Mouse (Mus musculus) thymus, postnatal 14 days (tissue): ENCODE results near the gene Rbms3.

Experiments used
- DNase-seq: peaks from one replicate; pipeline ENCODE4 v3.0.0; 2021

The Rbms3 gene

GRCm38 (mm10) chr9:117371980-117372379 is 257.7 kb downstream of the Rbms3 start:
- DNase-seq, result no peak

- DNase-seq, result no peak
Measured at GRCm38 (mm10) chr9:117370086-117370485, 259.6 kb downstream of the Rbms3 start.

GRCm38 (mm10) chr9:117368016-117368415 is 261.7 kb downstream of the Rbms3 start:
- DNase-seq, result no peak

GRCm38 (mm10) chr9:117364610-117365009 is 265.1 kb downstream of the Rbms3 start:
- DNase-seq, result no peak

- DNase-seq, result no peak
Measured at GRCm38 (mm10) chr9:117361431-117361830, 268.3 kb downstream of the Rbms3 start.

- no peak for DNase-seq
Measured at GRCm38 (mm10) chr9:117356764-117357442, 272.8 kb downstream of the Rbms3 start.

GRCm38 (mm10) chr9:117355501-117355900 is 274.2 kb downstream of the Rbms3 start:
- DNase-seq, result no peak

GRCm38 (mm10) chr9:117342336-117342735 is 287.4 kb downstream of the Rbms3 start:
- no peak for DNase-seq

GRCm38 (mm10) chr9:117330681-117331080 is 299.0 kb downstream of the Rbms3 start:
- no peak for DNase-seq

GRCm38 (mm10) chr9:117319271-117319670 is 310.4 kb downstream of the Rbms3 start:
- DNase-seq, result no peak

- no peak for DNase-seq
Measured at GRCm38 (mm10) chr9:117318461-117318860, 311.3 kb downstream of the Rbms3 start.

- no peak for DNase-seq
Measured at GRCm38 (mm10) chr9:117317251-117317650, 312.5 kb downstream of the Rbms3 start.

- DNase-seq, result no peak
Measured at GRCm38 (mm10) chr9:117313642-117314041, 316.1 kb downstream of the Rbms3 start.

GRCm38 (mm10) chr9:117309809-117310208 is 319.9 kb downstream of the Rbms3 start:
- DNase-seq, result no peak

GRCm38 (mm10) chr9:117298991-117299390 is 330.7 kb downstream of the Rbms3 start:
- no peak for DNase-seq

GRCm38 (mm10) chr9:117297662-117298531 is 331.8 kb downstream of the Rbms3 start:
- DNase-seq, result no peak

GRCm38 (mm10) chr9:117291066-117291850 is 338.5 kb downstream of the Rbms3 start:
- DNase-seq, result no peak

- DNase-seq, result no peak
Measured at GRCm38 (mm10) chr9:117274846-117275245, 354.9 kb downstream of the Rbms3 start.

GRCm38 (mm10) chr9:117259614-117260013 is 370.1 kb downstream of the Rbms3 start:
- no peak for DNase-seq

GRCm38 (mm10) chr9:117253361-117253760 is 376.4 kb downstream of the Rbms3 start:
- DNase-seq, result no peak

GRCm38 (mm10) chr9:117252411-117252861 is 377.3 kb downstream of the Rbms3 start:
- DNase-seq, result no peak

GRCm38 (mm10) chr9:117251521-117252368 is 378.0 kb downstream of the Rbms3 start:
- DNase-seq, result no peak
